In the genomic region with DNA sequence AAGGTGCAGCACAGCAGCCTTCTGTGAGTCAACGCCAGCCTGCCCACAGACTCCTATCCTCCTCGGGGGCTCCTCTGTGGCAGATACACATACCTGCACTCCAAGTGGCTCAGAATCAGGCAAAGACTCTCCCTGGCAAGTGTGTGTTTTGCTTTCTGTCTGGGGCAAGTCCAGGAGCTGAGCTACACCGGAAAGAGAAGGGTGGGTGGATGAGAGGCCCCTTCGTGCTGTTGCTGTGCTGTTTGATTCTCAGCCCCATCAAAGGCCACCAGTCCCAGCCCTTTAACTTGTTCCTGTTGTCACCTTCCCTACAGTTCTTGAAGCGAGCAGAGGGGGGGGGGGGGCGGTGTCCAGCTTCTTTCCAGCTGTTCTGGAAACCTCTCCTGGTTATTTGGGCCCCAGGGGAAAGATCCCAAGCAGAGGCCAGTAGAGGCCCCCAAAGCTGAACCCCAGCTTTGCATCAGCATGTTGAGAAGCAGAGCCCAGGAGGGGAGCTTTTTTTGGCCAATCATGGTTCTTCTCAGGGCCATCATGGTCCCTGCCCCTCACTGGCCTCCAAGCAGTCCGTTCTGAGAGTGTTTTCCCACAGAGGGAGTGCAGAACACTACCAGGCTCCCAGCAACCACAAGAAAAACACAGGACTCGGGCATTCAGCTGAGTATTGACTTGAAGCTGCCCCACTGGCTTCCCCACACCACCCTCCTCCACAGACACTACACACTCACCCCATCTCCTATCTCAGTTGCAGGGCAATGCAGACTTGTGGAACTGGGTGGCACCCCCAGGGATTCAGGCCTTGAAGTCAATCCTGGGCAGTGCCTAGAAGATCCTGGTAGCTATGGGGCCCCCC, we compare ENCODE assay signal across 8 mouse cellular contexts. TPM values are rescaled to one million over a fixed set of nuclear protein-coding genes. Genes with fewer than 3 reads are reported as not detected.
DNase-seq lines count a peak whose midpoint lies in the region; ATAC-seq lines count a peak whose summit lies in the region.

No protein-coding gene starts in this region.

- no peak overlapping the region for H3K9ac ChIP-seq in hindbrain, embryonic 11.5 days (ENCODE audit: low read depth, low read length)
- H3K9ac ChIP-seq in heart, embryonic 16.5 days (ENCODE audit: low read length) = peak overlapping the region; percentile 70
- no peak overlapping the region for H3K9ac ChIP-seq in midbrain, embryonic 14.5 days (replicated peaks; ENCODE audit: low read length)

- H3K9me3 ChIP-seq in hindbrain, embryonic 10.5 days = no peaks in the 10 kb centered on the region
- H3K9me3 ChIP-seq in hindbrain, embryonic 11.5 days (ENCODE audit: control insufficient read depth, low read length) = no peaks in the 10 kb centered on the region
- H3K9me3 ChIP-seq in heart, embryonic 16.5 days (replicated peaks; ENCODE audit: control insufficient read depth, low read length) = no peaks in the 10 kb centered on the region
- H3K9me3 ChIP-seq in midbrain, embryonic 14.5 days (ENCODE audit: control insufficient read depth, low read length) = no peaks in the 10 kb centered on the region

- peak overlapping the region; percentile 24; the same call in 1 of the 2 replicates for H3K4me3 ChIP-seq in hindbrain, embryonic 10.5 days
- H3K4me3 ChIP-seq in hindbrain, embryonic 11.5 days (ENCODE audit: low read depth, low read length) = no peak overlapping the region
- H3K4me3 ChIP-seq in heart, embryonic 16.5 days (ENCODE audit: low read length) = peak overlapping the region; percentile 56
- no peak overlapping the region for H3K4me3 ChIP-seq in midbrain, embryonic 14.5 days (replicated peaks; ENCODE audit: low read depth, low read length)

- peak overlapping the region; percentile 42 for H3K27ac ChIP-seq in hindbrain, embryonic 10.5 days
- H3K27ac ChIP-seq in hindbrain, embryonic 11.5 days (ENCODE audit: low read depth, low read length) = no peak overlapping the region
- H3K27ac ChIP-seq in heart, embryonic 16.5 days (ENCODE audit: low read length) = peak overlapping the region; percentile 74
- no peak overlapping the region for H3K27ac ChIP-seq in midbrain, embryonic 14.5 days (replicated peaks; ENCODE audit: low read depth, low read length)

- no peak overlapping the region for H3K4me2 ChIP-seq in hindbrain, embryonic 11.5 days (replicated peaks; ENCODE audit: low read depth, low read length)
- H3K4me2 ChIP-seq in heart, embryonic 16.5 days (ENCODE audit: low read depth, low read length) = peak overlapping the region; percentile 67
- no peak overlapping the region for H3K4me2 ChIP-seq in midbrain, embryonic 14.5 days (ENCODE audit: low read length)

- no peaks in the 10 kb centered on the region for H3K36me3 ChIP-seq in hindbrain, embryonic 10.5 days
- no peaks in the 10 kb centered on the region for H3K36me3 ChIP-seq in hindbrain, embryonic 11.5 days (ENCODE audit: control insufficient read depth, insufficient read depth, low read length)
- H3K36me3 ChIP-seq in heart, embryonic 16.5 days (ENCODE audit: control insufficient read depth, insufficient read depth) = no peaks in the 10 kb centered on the region
- no peaks in the 10 kb centered on the region for H3K36me3 ChIP-seq in midbrain, embryonic 14.5 days (ENCODE audit: control insufficient read depth, insufficient read depth, low read length)

- H3K27me3 ChIP-seq in hindbrain, embryonic 10.5 days (ENCODE audit: insufficient read depth, poor library complexity, severe bottlenecking) = no peaks in the 10 kb centered on the region
- no peaks in the 10 kb centered on the region for H3K27me3 ChIP-seq in hindbrain, embryonic 11.5 days (ENCODE audit: control insufficient read depth, insufficient read depth, low read length)
- H3K27me3 ChIP-seq in heart, embryonic 16.5 days (ENCODE audit: control insufficient read depth, insufficient read depth, low read length) = no peaks in the 10 kb centered on the region
- H3K27me3 ChIP-seq in midbrain, embryonic 14.5 days (ENCODE audit: control insufficient read depth, insufficient read depth, low read length) = no peaks in the 10 kb centered on the region

- ATAC-seq in hindbrain, embryonic 11.5 days (ENCODE audit: low FRiP score) = no peak
- peak; percentile 15; the same call in 1 of the 2 replicates for ATAC-seq in heart, embryonic 16.5 days (replicated peaks; ENCODE audit: extremely low read depth, insufficient read depth, low FRiP score)
- ATAC-seq in megakaryocyte progenitor cell, adult 5-6 weeks (replicated peaks; ENCODE audit: poor library complexity) = peak; percentile 1; the same call in 1 of the 2 replicates
- no peak for ATAC-seq in midbrain, embryonic 14.5 days (ENCODE audit: low FRiP score, low TSS enrichment)

- 52% methylated on average over 8 of the region's 8 CpGs for WGBS in hindbrain, embryonic 10.5 days
- WGBS in hindbrain, embryonic 11.5 days = 45% methylated on average over 8 of the region's 8 CpGs
- 33% methylated on average over 8 of the region's 8 CpGs for WGBS in heart, embryonic 16.5 days
- WGBS in midbrain, embryonic 14.5 days = 56% methylated on average over 8 of the region's 8 CpGs

- DNase-seq in hindbrain, embryonic 10.5 days (ENCODE audit: low spot score) = no peak
- DNase-seq in hindbrain, embryonic 11.5 days (ENCODE audit: low spot score) = no peak
- DNase-seq in CD8-positive naive resting alpha-beta T cell, adult 2 months (ENCODE audit: low read depth in 2 of 2, low spot score in 2 of 2) = peak; percentile 27 to 39
- no peak for DNase-seq in midbrain, embryonic 14.5 days
- DNase-seq in cerebellum, adult 11-12 months = no peak
- DNase-seq in spleen, postnatal 4 days (ENCODE audit: low spot score in 2 of 2) = no peak

- peaks cover 33% of the 10 kb centered on the region for H3K4me1 ChIP-seq in hindbrain, embryonic 10.5 days (replicated peaks)
- no peaks in the 10 kb centered on the region for H3K4me1 ChIP-seq in hindbrain, embryonic 11.5 days (replicated peaks; ENCODE audit: control insufficient read depth, insufficient read depth, low read length)
- H3K4me1 ChIP-seq in heart, embryonic 16.5 days (ENCODE audit: control insufficient read depth, insufficient read depth, low read length) = peaks cover 8% of the 10 kb centered on the region
- no peaks in the 10 kb centered on the region for H3K4me1 ChIP-seq in midbrain, embryonic 14.5 days (ENCODE audit: control insufficient read depth, insufficient read depth, low read length)

RNA-seq across cellular contexts. Expression of gene Ikbke, which starts 0.6 kb away (rescaled TPM):
- 1.0 and 1.5 TPM in 2 replicates for polyA plus RNA-seq in hindbrain, embryonic 10.5 days (2016; fragmentation: Nextera tagmentation; extraction: Ambion mirVana)
- polyA plus RNA-seq in hindbrain, embryonic 11.5 days (2014; fragmentation: Nextera tagmentation; extraction: Ambion mirVana) = 0.49 and 0.66 TPM in 2 replicates
- polyA plus RNA-seq in heart, embryonic 16.5 days (2015; fragmentation: Nextera tagmentation; extraction: Ambion mirVana) = 4.0 and 5.0 TPM in 2 replicates
- total RNA-seq in megakaryocyte progenitor cell, adult 5-6 weeks (2015) = 21.4 and 22.1 TPM in 2 replicates
- 25.9 and 28.6 TPM in 2 replicates for total RNA-seq in megakaryocyte progenitor cell, adult 5-6 weeks (2017)
- 0.22 and 0.87 TPM in 2 replicates for polyA plus RNA-seq in midbrain, embryonic 14.5 days (2014; fragmentation: Nextera tagmentation; extraction: Ambion mirVana)

RNA-seq across cellular contexts. Expression of gene Rassf5, which starts 33.8 kb away (rescaled TPM):
- 1.4 and 1.6 TPM in 2 replicates for polyA plus RNA-seq in hindbrain, embryonic 10.5 days (2016; fragmentation: Nextera tagmentation; extraction: Ambion mirVana)
- polyA plus RNA-seq in hindbrain, embryonic 11.5 days (2014; fragmentation: Nextera tagmentation; extraction: Ambion mirVana) = 1.1 and 1.5 TPM in 2 replicates
- 15.0 and 22.5 TPM in 2 replicates for polyA plus RNA-seq in heart, embryonic 16.5 days (2015; fragmentation: Nextera tagmentation; extraction: Ambion mirVana)
- total RNA-seq in megakaryocyte progenitor cell, adult 5-6 weeks (2015) = 46.0 and 48.9 TPM in 2 replicates
- 45.1 and 47.6 TPM in 2 replicates for total RNA-seq in megakaryocyte progenitor cell, adult 5-6 weeks (2017)
- 2.9 and 3.0 TPM in 2 replicates for polyA plus RNA-seq in midbrain, embryonic 14.5 days (2014; fragmentation: Nextera tagmentation; extraction: Ambion mirVana)

Comparison
In these comparisons a context has a peak if more than half of its experiments do, and no peak if none do; other contexts are left out.
1. H3K27ac ChIP-seq: peak in hindbrain, embryonic 10.5 days (single experiment) and heart, embryonic 16.5 days (single experiment); none in hindbrain, embryonic 11.5 days (single experiment) and midbrain, embryonic 14.5 days (single experiment).
2. H3K4me3 ChIP-seq: peak in hindbrain, embryonic 10.5 days (single experiment) and heart, embryonic 16.5 days (single experiment); none in hindbrain, embryonic 11.5 days (single experiment) and midbrain, embryonic 14.5 days (single experiment).
3. DNase-seq: peak in CD8-positive naive resting alpha-beta T cell, adult 2 months (2 of 2); none in hindbrain, embryonic 10.5 days (single experiment), hindbrain, embryonic 11.5 days (single experiment), midbrain, embryonic 14.5 days (single experiment), cerebellum, adult 11-12 months (single experiment) and spleen, postnatal 4 days (0 of 2).
4. ATAC-seq: peak in heart, embryonic 16.5 days (single experiment) and megakaryocyte progenitor cell, adult 5-6 weeks (single experiment); none in hindbrain, embryonic 11.5 days (single experiment) and midbrain, embryonic 14.5 days (single experiment).